Mouse (Mus musculus) olfactory bulb, adult 2 months (tissue): ENCODE results near the gene Zdhhc19.

Experiments used
- CTCF ChIP-seq: fragments of 200-500 bp; IDR thresholded peaks from 2 replicates; pipeline ENCODE4 v1.5.1; 2012; ENCODE audit warnings: low read depth, mild to moderate bottlenecking, low read length, moderate library complexity; ENCODE audit not compliant: insufficient read depth
- POLR2A ChIP-seq: fragments of 200-500 bp; IDR thresholded peaks from 2 replicates; pipeline ENCODE4 v1.6.1; 2012; ENCODE audit warnings: mild to moderate bottlenecking, low read depth, low read length, moderate library complexity; ENCODE audit not compliant: insufficient read depth

DNA sequence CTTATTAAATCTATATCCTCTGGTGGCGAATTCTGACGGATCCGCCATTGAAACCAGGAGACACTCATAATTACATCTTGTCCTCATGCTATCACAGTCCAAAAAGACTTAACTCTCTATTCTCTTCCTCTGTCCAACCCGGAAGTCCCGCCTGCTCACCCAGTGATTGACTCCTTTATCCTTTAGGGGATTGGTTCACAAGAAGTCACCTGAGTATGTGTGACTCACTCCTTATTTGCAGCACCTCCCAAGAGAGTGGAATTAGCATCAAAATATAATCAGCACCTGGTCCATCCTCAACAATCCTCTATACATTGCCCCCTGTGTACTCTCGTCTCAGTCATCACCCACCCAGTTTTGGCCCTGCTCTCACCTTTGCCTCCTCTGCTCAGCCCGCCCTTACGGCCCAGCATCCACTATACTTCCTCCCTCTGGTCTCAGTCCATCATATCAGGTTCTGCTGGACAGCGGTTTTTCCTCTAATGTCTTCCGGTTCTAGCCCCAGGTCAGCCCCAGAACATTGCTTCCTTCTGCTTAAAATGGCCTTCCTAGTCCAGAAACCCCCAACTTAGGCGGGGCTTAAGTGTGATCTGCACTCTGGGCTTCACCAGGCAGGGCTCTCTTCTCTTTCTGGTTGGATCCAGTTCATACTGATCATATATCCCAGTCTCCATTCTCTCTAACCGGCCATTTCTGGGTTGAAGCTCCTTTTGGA is 6.7 kb downstream of the Zdhhc19 start:
- TF ChIP-seq CTCF, result no peak
- TF ChIP-seq POLR2A, result no peak
